Mouse (Mus musculus) CH12.LX (cell line): Measurements from ENCODE around the gene Plxnb2. TPM values are rescaled to one million over a fixed set of nuclear protein-coding genes. Genes with fewer than 3 reads are reported as not detected.

ENCODE experiments used
- DNase-seq: peaks from one replicate; pipeline ENCODE4 v3.0.0-alpha.2; 2013; ENCODE audit errors: extremely low read depth
- H3K27ac ChIP-seq: 2 replicates; pipeline ENCODE4 v1.5.1; 2012; ENCODE audit warnings: low read depth, mild to moderate bottlenecking, control low read depth, moderate library complexity; ENCODE audit not compliant: insufficient read depth
- H3K27me3 ChIP-seq: replicated peaks from 2 replicates; pipeline ENCODE3; 2012; ENCODE audit warnings: inconsistent platforms
- H3K36me3 ChIP-seq, 2 experiments: replicated peaks in 1 of 2; 2 replicates each; pipeline versions ENCODE3 to v1.6.1; 2012; ENCODE audit warnings: inconsistent platforms in 1 of 2, low read length in 1 of 2, mild to moderate bottlenecking in 1 of 2, mixed read lengths in 1 of 2, moderate library complexity in 1 of 2; ENCODE audit not compliant: control insufficient read depth in 1 of 2, insufficient read depth in 1 of 2
- H3K4me1 ChIP-seq, 2 experiments: 2 replicates each; pipeline ENCODE4 v1.6.1; 2012; ENCODE audit warnings: inconsistent platforms in 1 of 2, moderate library complexity in 1 of 2; ENCODE audit not compliant: insufficient read depth in 2 of 2, control insufficient read depth in 1 of 2
- H3K4me2 ChIP-seq: 2 replicates; pipeline ENCODE4 v1.6.1; 2012; ENCODE audit warnings: low read depth, mild to moderate bottlenecking, control low read depth; ENCODE audit not compliant: poor library complexity, insufficient read depth, severe bottlenecking
- H3K4me3 ChIP-seq, 3 experiments: fragments of 150-350 bp in 1 of 3; sonication (generic) in 1 of 3; replicated peaks in 1 of 3; 2 replicates each; pipeline versions ENCODE3 to v1.5.1; 2011 to 2012; ENCODE audit warnings: low read depth in 2 of 3, low read length in 2 of 3, mild to moderate bottlenecking in 2 of 3, moderate library complexity in 2 of 3, control low read depth in 1 of 3, improper control_type of control experiment in 1 of 3, inconsistent platforms in 1 of 3, mixed read lengths in 1 of 3; ENCODE audit not compliant: poor library complexity in 1 of 3
- H3K79me2 ChIP-seq: replicated peaks from 2 replicates; pipeline ENCODE4 v1.6.1; 2012; ENCODE audit warnings: mild to moderate bottlenecking, moderate library complexity; ENCODE audit not compliant: control insufficient read depth, poor library complexity, insufficient read depth, severe bottlenecking; ENCODE audit errors: extremely low read depth
- H3K9ac ChIP-seq: 2 replicates; pipeline ENCODE4 v1.6.1; 2012; ENCODE audit warnings: low read depth, mild to moderate bottlenecking, control low read depth, moderate library complexity; ENCODE audit not compliant: insufficient read depth
- H3K9me3 ChIP-seq: replicated peaks from 2 replicates; pipeline ENCODE3; 2012; ENCODE audit warnings: low read length, inconsistent platforms, mixed read lengths
- BHLHE40 ChIP-seq: IDR thresholded peaks from 2 replicates; pipeline ENCODE4 v1.6.1; 2011; ENCODE audit warnings: mild to moderate bottlenecking, low read depth, low read length, improper control_type of control experiment
- CTCF ChIP-seq, 2 experiments: IDR thresholded peaks in 1 of 2; conservative IDR thresholded peaks in 1 of 2; 2 replicates each; pipeline ENCODE4 v1.5.1; 2011 to 2012; ENCODE audit warnings: low read depth in 2 of 2, low read length in 2 of 2, improper control_type of control experiment in 1 of 2, inconsistent platforms in 1 of 2, mild to moderate bottlenecking in 1 of 2, moderate library complexity in 1 of 2
- E2F4 ChIP-seq: IDR thresholded peaks from 2 replicates; pipeline ENCODE4 v1.6.1; 2011; ENCODE audit warnings: low read depth, low read length, improper control_type of control experiment; ENCODE audit not compliant: insufficient replicate concordance
- EP300 ChIP-seq: IDR thresholded peaks from 2 replicates; pipeline ENCODE4 v1.6.1; 2011; ENCODE audit warnings: low read length, improper control_type of control experiment
- GABPA ChIP-seq: IDR thresholded peaks from 2 replicates; pipeline ENCODE4 v1.6.1; 2012; ENCODE audit warnings: low read depth, low read length, improper control_type of control experiment, inconsistent platforms; ENCODE audit not compliant: insufficient replicate concordance
- HCFC1 ChIP-seq: IDR thresholded peaks from 2 replicates; pipeline ENCODE4 v1.6.1; 2012; ENCODE audit warnings: low read depth, mild to moderate bottlenecking, inconsistent platforms, low read length, improper control_type of control experiment
- IRF4 ChIP-seq: IDR thresholded peaks from 2 replicates; pipeline ENCODE4 v1.6.1; 2014; ENCODE audit warnings: low read depth, mild to moderate bottlenecking, inconsistent platforms, low read length, improper control_type of control experiment
- JUN ChIP-seq: IDR thresholded peaks from 2 replicates; pipeline ENCODE4 v1.6.1; 2011; ENCODE audit warnings: low read depth, mild to moderate bottlenecking, low read length, improper control_type of control experiment, moderate library complexity; ENCODE audit not compliant: insufficient read depth
- JUND ChIP-seq: conservative IDR thresholded peaks from 2 replicates; pipeline ENCODE4 v1.6.1; 2011; ENCODE audit warnings: low read depth, low read length, improper control_type of control experiment
- KAT2A ChIP-seq: IDR thresholded peaks from 2 replicates; pipeline ENCODE4 v1.6.1; 2012; ENCODE audit warnings: low read length, improper control_type of control experiment, inconsistent platforms; ENCODE audit not compliant: insufficient replicate concordance
- MAFK ChIP-seq: IDR thresholded peaks from 2 replicates; pipeline ENCODE4 v1.6.1; 2011; ENCODE audit warnings: low read length, improper control_type of control experiment; ENCODE audit not compliant: insufficient replicate concordance
- MAX ChIP-seq: IDR thresholded peaks from 2 replicates; pipeline ENCODE4 v1.6.1; 2011; ENCODE audit warnings: low read length, improper control_type of control experiment
- MAZ ChIP-seq: IDR thresholded peaks from 2 replicates; pipeline ENCODE4 v1.6.1; 2012; ENCODE audit warnings: low read depth, mild to moderate bottlenecking, inconsistent platforms, low read length, improper control_type of control experiment, moderate library complexity
- MEF2A ChIP-seq: IDR thresholded peaks from 2 replicates; pipeline ENCODE4 v1.6.1; 2014; ENCODE audit warnings: low read depth, mild to moderate bottlenecking, inconsistent platforms, low read length, improper control_type of control experiment, borderline replicate concordance
- MYC ChIP-seq: IDR thresholded peaks from 2 replicates; pipeline ENCODE4 v1.6.1; 2011; ENCODE audit warnings: low read depth, mild to moderate bottlenecking, improper control_type of control experiment, low read length
- NELFE ChIP-seq: IDR thresholded peaks from 2 replicates; pipeline ENCODE4 v1.6.1; 2011; ENCODE audit warnings: low read depth, low read length, improper control_type of control experiment
- NRF1 ChIP-seq: IDR thresholded peaks from 2 replicates; pipeline ENCODE4 v1.6.1; 2014; ENCODE audit warnings: low read depth, mild to moderate bottlenecking, inconsistent platforms, low read length, improper control_type of control experiment, moderate library complexity
- PAX5 ChIP-seq: IDR thresholded peaks from 2 replicates; pipeline ENCODE4 v1.6.1; 2012; ENCODE audit warnings: low read length, inconsistent platforms, mixed read lengths
- POLR2A ChIP-seq: IDR thresholded peaks from 2 replicates; pipeline ENCODE4 v1.6.1; 2011; ENCODE audit warnings: low read depth, mild to moderate bottlenecking, improper control_type of control experiment, low read length
- POLR2AphosphoS2 ChIP-seq: IDR thresholded peaks from 2 replicates; pipeline ENCODE4 v1.6.1; 2011; ENCODE audit warnings: low read depth, low read length, improper control_type of control experiment
- RCOR1 ChIP-seq: conservative IDR thresholded peaks from 2 replicates; pipeline ENCODE4 v1.6.1; 2012; ENCODE audit warnings: low read depth, mild to moderate bottlenecking, inconsistent platforms, low read length, improper control_type of control experiment
- SIN3A ChIP-seq: IDR thresholded peaks from 2 replicates; pipeline ENCODE4 v1.6.1; 2012; ENCODE audit warnings: low read length, improper control_type of control experiment, inconsistent platforms
- TBP ChIP-seq: conservative IDR thresholded peaks from 2 replicates; pipeline ENCODE4 v1.6.1; 2011; ENCODE audit warnings: low read depth, low read length, improper control_type of control experiment
- UBTF ChIP-seq: IDR thresholded peaks from 2 replicates; pipeline ENCODE4 v1.6.1; 2012; ENCODE audit warnings: low read depth, mild to moderate bottlenecking, inconsistent platforms, low read length, improper control_type of control experiment, moderate library complexity
- USF1 ChIP-seq: IDR thresholded peaks from 2 replicates; pipeline ENCODE4 v1.6.1; 2014; ENCODE audit warnings: low read depth, mild to moderate bottlenecking, inconsistent platforms, low read length, improper control_type of control experiment
- ZC3H11A ChIP-seq: IDR thresholded peaks from 2 replicates; pipeline ENCODE4 v1.6.1; 2012; ENCODE audit warnings: low read depth, mild to moderate bottlenecking, inconsistent platforms, low read length, improper control_type of control experiment
- ZKSCAN1 ChIP-seq: IDR thresholded peaks from 2 replicates; pipeline ENCODE4 v1.6.1; 2012; ENCODE audit warnings: low read depth, inconsistent platforms, low read length, improper control_type of control experiment, borderline replicate concordance
- ZMIZ1 ChIP-seq: IDR thresholded peaks from 2 replicates; pipeline ENCODE4 v1.6.1; 2012; ENCODE audit warnings: low read depth, mild to moderate bottlenecking, inconsistent platforms, low read length, improper control_type of control experiment
- ZNF384 ChIP-seq: IDR thresholded peaks from 2 replicates; pipeline ENCODE4 v1.6.1; 2012; ENCODE audit warnings: low read depth, low read length, improper control_type of control experiment, inconsistent platforms
- dilution Hi-C: fragments of 300-500 bp; cut with MboI; formaldehyde crosslinking; loops from 2 replicates; pipeline ENCODE4 v1.14.3; 2020; ENCODE audit warnings: low sequenced_read_pairs; ENCODE audit not compliant: extremely low pct_unique_long_range_greater_than_20kb, extremely low pct_ligation_motif_present
- in situ Hi-C: fragments of 300-500 bp; cut with MboI; formaldehyde crosslinking; loops from 3 replicates; pipeline ENCODE4 v1.14.3; 2019; ENCODE audit warnings: low sequenced_read_pairs, low pct_ligation_motif_present, low pct_unique_long_range_greater_than_20kb, mixed read lengths
- polyA plus RNA-seq: library from polyadenylated mRNA; unstranded; fragments of >175 nt; gene quantifications from 2 replicates; pipeline ENCODE4 v1.2.1, GENCODE M21; 2012; ENCODE audit warnings: low read depth; ENCODE audit not compliant: insufficient read length
- total RNA-seq, 2 experiments: library from RNA; depleted of rRNA; stranded (reverse); fragments of 300-350 nt in 1 of 2; fragments of >200 nt in 1 of 2; gene quantifications; 2 replicates each; pipeline ENCODE4 v1.2.3; 2012 to 2014

The Plxnb2 gene
- total and polyA plus RNA-seq, 3 experiments, result 2.9 to 51.5 (median 4.5) TPM

DNA sequence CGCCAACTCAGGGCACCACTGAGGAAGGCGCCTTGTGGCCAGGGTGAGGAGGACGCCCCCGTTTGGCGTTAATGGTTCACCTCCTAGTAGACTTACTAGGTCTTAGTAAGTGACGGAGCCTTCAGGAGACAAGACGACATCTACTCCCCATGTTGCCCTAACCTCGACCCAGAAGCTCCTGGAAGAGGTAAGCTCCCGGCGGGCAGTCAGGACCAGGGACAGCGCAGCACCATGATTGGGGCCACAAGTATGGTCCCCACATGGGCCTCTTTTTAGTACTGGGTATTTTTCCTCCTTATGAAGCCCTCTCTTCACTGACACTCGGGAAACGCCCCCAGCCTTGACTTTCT is 30.6 kb downstream of the Plxnb2 start:
- Histone ChIP-seq H3K27ac (no peak overlapping the region), H3K79me2 (no peaks in the 10 kb centered on the region), H3K9me3 (no peaks in the 10 kb centered on the region), H3K4me1 (peaks cover 14 to 25% of the 10 kb centered on the region in 2 experiments), H3K4me2 (peak overlapping the region; percentile 97), H3K27me3 (peaks cover 35% of the 10 kb centered on the region), H3K36me3 (peaks cover 7 to 16% of the 10 kb centered on the region in 2 experiments), H3K4me3 (peak overlapping the region in 2 of 3 experiments; percentile 43 to 94), H3K9ac (peak overlapping the region; percentile 68; the same call in 1 of the 2 replicates)
- dilution Hi-C loops, result no loop called here
- TF ChIP-seq GABPA (no peak), SIN3A (peak; percentile 88), POLR2A (no peak), UBTF (no peak), TBP (no peak), CTCF (conservative IDR thresholded peaks at IDR 0.05 in 1 of 2, IDR thresholded peaks at IDR 0.05 in 1 of 2; ENCODE audit: low read depth in 2 of 2, low read length in 2 of 2) (peak in 1 of 2 experiments; percentile 18; a peak in 1 of 4 replicates), MYC (0 out of 2 replicates have a peak, but pooled peaks have one; percentile 3), MAFK (no peak), MAX (no peak), ZKSCAN1 (no peak), ZC3H11A (no peak), NRF1 (no peak), KAT2A (no peak)
- in situ Hi-C loops, result no loop called here
- DNase-seq, result no peak

DNA sequence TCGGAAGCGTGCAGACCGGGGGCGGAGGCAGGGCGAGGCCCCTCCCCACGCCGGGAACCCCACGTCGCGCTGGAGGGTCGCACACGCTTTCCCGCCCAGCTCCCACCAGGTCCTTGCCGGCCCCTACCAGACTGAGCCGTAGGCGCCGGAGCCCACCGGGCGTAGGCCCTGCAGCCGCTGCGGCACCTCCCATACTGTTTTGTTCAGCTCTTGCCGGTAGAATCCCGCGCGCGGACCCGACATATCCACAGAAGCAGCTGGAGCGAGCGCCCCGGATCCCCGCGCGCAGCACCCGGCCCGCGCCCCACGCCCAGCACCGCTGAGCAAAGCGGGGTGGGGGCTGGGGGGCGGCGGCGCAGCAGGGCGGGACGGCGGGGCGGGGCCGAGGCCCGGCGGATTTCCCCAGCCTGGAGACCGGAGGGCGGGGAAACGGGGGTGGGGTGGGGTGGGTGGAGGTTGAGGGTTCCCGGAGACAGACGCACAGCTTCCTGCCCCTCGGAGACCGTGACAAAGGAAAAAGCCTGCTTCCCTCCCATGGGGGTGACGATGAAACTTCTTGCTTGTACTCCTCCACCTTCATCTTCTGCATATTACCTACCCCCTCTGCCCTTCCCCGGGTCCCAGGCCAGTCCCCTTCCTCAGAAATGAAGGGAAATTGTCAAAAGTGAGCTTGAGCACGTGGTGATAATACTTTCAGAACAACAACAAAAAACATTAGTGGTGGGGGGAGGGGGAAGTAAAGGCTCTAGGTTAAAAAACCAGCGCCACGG is 31.1 kb downstream of the Plxnb2 start, which contains the start of gene Mapk11:
Gene Mapk11, minus strand, starts transcription at position 358 of the 770 bp plus-strand sequence.
- no peaks in the 10 kb centered on the region for H3K79me2 ChIP-seq
- dilution Hi-C loops, result no loop called here
- H3K4me2 ChIP-seq, result peak within 1 kb of the TSS; percentile 97
- peak; percentile 39 for DNase-seq
- H3K9me3 ChIP-seq, result no peaks in the 10 kb centered on the region
- H3K27ac ChIP-seq, result no peak within 1 kb of the TSS
- in situ Hi-C loops, result no loop called here
- peaks cover 7 to 18% of the 10 kb centered on the region in 2 experiments for H3K36me3 ChIP-seq
- H3K4me1 ChIP-seq, result peaks cover 14 to 25% of the 10 kb centered on the region in 2 experiments
- peak within 1 kb of the TSS; percentile 56 to 94 (median 68) for H3K4me3 ChIP-seq
- peak within 1 kb of the TSS; percentile 68 for H3K9ac ChIP-seq
- H3K27me3 ChIP-seq, result peaks cover 35% of the 10 kb centered on the region
- TF ChIP-seq GABPA (no peak), EP300 (no peak), NELFE (peak; percentile 20; the same call in 1 of the 2 replicates), IRF4 (no peak), KAT2A (no peak), SIN3A (peak; percentile 70), E2F4 (no peak), ZNF384 (no peak), POLR2AphosphoS2 (no peak), HCFC1 (no peak), CTCF (conservative IDR thresholded peaks at IDR 0.05 in 1 of 2, IDR thresholded peaks at IDR 0.05 in 1 of 2; ENCODE audit: low read depth in 2 of 2, low read length in 2 of 2) (no peak), BHLHE40 (peak; percentile 63), ZMIZ1 (no peak), NRF1 (no peak), POLR2A (peak; percentile 49), RCOR1 (no peak), MAZ (peak; percentile 75; the same call in 1 of the 2 replicates), MAFK (no peak), MAX (peak; percentile 89), JUN (no peak), TBP (no peak), PAX5 (no peak), MEF2A (no peak), USF1 (no peak), JUND (no peak)
